Mouse (Mus musculus) hindbrain, embryonic 16.5 days (tissue): Measurements from ENCODE around the gene Auts2. TPM values are rescaled to one million over a fixed set of nuclear protein-coding genes. Genes with fewer than 3 reads are reported as not detected.

Experiments used
- ATAC-seq: fragments of 200-750 bp; cut with Nextera tagmentation; 2 replicates; pipeline ENCODE4 v1.8.0; 2017; ENCODE audit warnings: moderate TSS enrichment, moderate library complexity
- H3K27ac ChIP-seq: fragments of 300-500 bp; sonication (generic); 2 replicates; pipeline ENCODE4 v1.5.1; 2014; ENCODE audit warnings: low read depth, mild to moderate bottlenecking, control low read depth, low read length, moderate library complexity
- H3K27me3 ChIP-seq: fragments of 300-500 bp; sonication (generic); replicated peaks from 2 replicates; pipeline ENCODE4 v1.6.1; 2014; ENCODE audit warnings: low read length; ENCODE audit not compliant: control insufficient read depth, insufficient read depth
- H3K36me3 ChIP-seq: fragments of 300-500 bp; sonication (generic); 2 replicates; pipeline ENCODE4 v1.6.1; 2014; ENCODE audit warnings: mild to moderate bottlenecking, low read length, moderate library complexity, mixed read lengths; ENCODE audit not compliant: control insufficient read depth, insufficient read depth
- H3K4me1 ChIP-seq: fragments of 300-500 bp; sonication (generic); 2 replicates; pipeline ENCODE4 v1.6.1; 2014; ENCODE audit warnings: low read depth, low read length; ENCODE audit not compliant: control insufficient read depth, insufficient read depth
- H3K4me2 ChIP-seq: fragments of 300-500 bp; sonication (generic); 2 replicates; pipeline ENCODE4 v1.6.1; 2014; ENCODE audit warnings: mild to moderate bottlenecking, low read length, control low read depth, moderate library complexity
- H3K4me3 ChIP-seq: fragments of 300-500 bp; sonication (generic); 2 replicates; pipeline ENCODE4 v1.5.1; 2014; ENCODE audit warnings: mild to moderate bottlenecking, low read length, control low read depth, moderate library complexity
- H3K9ac ChIP-seq: fragments of 300-500 bp; sonication (generic); 2 replicates; pipeline ENCODE4 v1.6.1; 2014; ENCODE audit warnings: low read depth, mild to moderate bottlenecking, control low read depth, low read length, moderate library complexity
- H3K9me3 ChIP-seq: fragments of 300-500 bp; sonication (generic); 2 replicates; pipeline ENCODE4 v1.6.1; 2014; ENCODE audit warnings: mild to moderate bottlenecking, low read length, moderate library complexity; ENCODE audit not compliant: control insufficient read depth
- WGBS: fragments of 180-500 bp; shearing (Covaris S2); extraction: QIAGEN DNeasy Blood & Tissue Kit; methylation state at CpG from one replicate; pipeline ENCODE4 v1.1.7; 2014; 5-methylcytosine and 5-hydroxymethylcytosine counted together
- polyA plus RNA-seq: library from polyadenylated mRNA; unstranded; fragments of >200 nt; fragmentation: Nextera tagmentation; extraction: Ambion mirVana; gene quantifications from 2 replicates; pipeline ENCODE4 v1.2.1, GENCODE M21; 2015

Auts2 gene
- polyA plus RNA-seq, 1 experiment from 2014 or later: 43.2 TPM

- Histone ChIP-seq H3K4me1 (no peaks in the 10 kb centered on the region), H3K4me2 (no peak overlapping the region), H3K36me3 (no peaks in the 10 kb centered on the region), H3K27ac (no peak overlapping the region; the same call in 1 of the 2 replicates), H3K27me3 (no peaks in the 10 kb centered on the region), H3K9me3 (no peaks in the 10 kb centered on the region), H3K4me3 (no peak overlapping the region), H3K9ac (no peak overlapping the region)
- no peak for ATAC-seq
- 38% methylated on average over 8 of the region's 8 CpGs for WGBS
Measured at GRCm38 (mm10) chr5:131743069-131743468, 800.1 kb downstream of the Auts2 start.

- Histone ChIP-seq H3K27me3 (no peaks in the 10 kb centered on the region), H3K4me3 (no peak overlapping the region), H3K4me2 (no peak overlapping the region), H3K36me3 (no peaks in the 10 kb centered on the region), H3K27ac (no peak overlapping the region), H3K9me3 (no peaks in the 10 kb centered on the region), H3K9ac (no peak overlapping the region), H3K4me1 (no peaks in the 10 kb centered on the region; the same call in 1 of the 2 replicates)
- ATAC-seq: no peak
- WGBS: 72% methylated on average over 6 of the region's 6 CpGs
Measured at GRCm38 (mm10) chr5:131737476-131737875, 805.7 kb downstream of the Auts2 start.

GRCm38 (mm10) chr5:131733324-131733660 is 809.9 kb downstream of the Auts2 start:
- Histone ChIP-seq H3K9me3 (no peaks in the 10 kb centered on the region), H3K4me2 (no peak overlapping the region), H3K27me3 (no peaks in the 10 kb centered on the region), H3K36me3 (no peaks in the 10 kb centered on the region), H3K9ac (no peak overlapping the region), H3K4me1 (no peaks in the 10 kb centered on the region; the same call in 1 of the 2 replicates), H3K27ac (no peak overlapping the region), H3K4me3 (no peak overlapping the region)
- ATAC-seq: no peak
- 12% methylated on average over 5 of the region's 5 CpGs for WGBS

GRCm38 (mm10) chr5:131732631-131733323 is 810.4 kb downstream of the Auts2 start:
- no peak overlapping the region for H3K4me3 ChIP-seq
- no peaks in the 10 kb centered on the region for H3K27me3 ChIP-seq
- no peaks in the 10 kb centered on the region; the same call in 1 of the 2 replicates for H3K4me1 ChIP-seq
- no peak for ATAC-seq
- no peak overlapping the region for H3K9ac ChIP-seq
- no peaks in the 10 kb centered on the region for H3K36me3 ChIP-seq
- H3K4me2 ChIP-seq: no peak overlapping the region
- no peaks in the 10 kb centered on the region for H3K9me3 ChIP-seq
- H3K27ac ChIP-seq: no peak overlapping the region
- 57% methylated on average over 7 of the region's 7 CpGs for WGBS

GRCm38 (mm10) chr5:131729456-131729855 is 813.7 kb downstream of the Auts2 start:
- no peak overlapping the region for H3K4me2 ChIP-seq
- H3K4me3 ChIP-seq: no peak overlapping the region
- no peak overlapping the region for H3K9ac ChIP-seq
- H3K36me3 ChIP-seq: no peaks in the 10 kb centered on the region
- 84% methylated on average over 4 of the region's 4 CpGs for WGBS
- no peaks in the 10 kb centered on the region for H3K27me3 ChIP-seq
- no peaks in the 10 kb centered on the region; the same call in 1 of the 2 replicates for H3K4me1 ChIP-seq
- H3K9me3 ChIP-seq: no peaks in the 10 kb centered on the region
- H3K27ac ChIP-seq: no peak overlapping the region
- ATAC-seq: no peak

- H3K27ac ChIP-seq: no peak overlapping the region
- H3K4me2 ChIP-seq: no peak overlapping the region
- no peaks in the 10 kb centered on the region for H3K36me3 ChIP-seq
- H3K9me3 ChIP-seq: no peaks in the 10 kb centered on the region
- H3K4me1 ChIP-seq: no peaks in the 10 kb centered on the region
- 88% methylated on average over 4 of the region's 4 CpGs for WGBS
- no peak overlapping the region for H3K4me3 ChIP-seq
- no peak overlapping the region for H3K9ac ChIP-seq
- no peak for ATAC-seq
- no peaks in the 10 kb centered on the region for H3K27me3 ChIP-seq
Measured at GRCm38 (mm10) chr5:131727909-131728308, 815.2 kb downstream of the Auts2 start.

- ATAC-seq: no peak
- Histone ChIP-seq H3K4me3 (no peak overlapping the region), H3K4me2 (no peak overlapping the region), H3K27ac (no peak overlapping the region), H3K27me3 (no peaks in the 10 kb centered on the region), H3K36me3 (no peaks in the 10 kb centered on the region), H3K9ac (no peak overlapping the region), H3K9me3 (no peaks in the 10 kb centered on the region), H3K4me1 (peaks cover 6% of the 10 kb centered on the region; the same call in 1 of the 2 replicates)
- 93% methylated on average over 1 of the region's 1 CpGs for WGBS
Measured at GRCm38 (mm10) chr5:131724508-131724907, 818.6 kb downstream of the Auts2 start.

GRCm38 (mm10) chr5:131722791-131723190 is 820.4 kb downstream of the Auts2 start:
- WGBS: 47% methylated on average over 6 of the region's 6 CpGs
- H3K27ac ChIP-seq: no peak overlapping the region
- no peak for ATAC-seq
- no peak overlapping the region for H3K4me3 ChIP-seq
- no peak overlapping the region for H3K4me2 ChIP-seq
- no peaks in the 10 kb centered on the region for H3K36me3 ChIP-seq
- no peaks in the 10 kb centered on the region for H3K27me3 ChIP-seq
- no peak overlapping the region for H3K9ac ChIP-seq
- H3K9me3 ChIP-seq: no peaks in the 10 kb centered on the region
- peaks cover 20% of the 10 kb centered on the region for H3K4me1 ChIP-seq

- no peak for ATAC-seq
- Histone ChIP-seq H3K36me3 (no peaks in the 10 kb centered on the region), H3K9ac (no peak overlapping the region), H3K27me3 (no peaks in the 10 kb centered on the region), H3K4me1 (peaks cover 23% of the 10 kb centered on the region), H3K9me3 (no peaks in the 10 kb centered on the region), H3K27ac (peak overlapping the region; percentile 8; the same call in 1 of the 2 replicates), H3K4me2 (no peak overlapping the region), H3K4me3 (no peak overlapping the region)
- 35% methylated on average over 4 of the region's 4 CpGs for WGBS
Measured at GRCm38 (mm10) chr5:131722361-131722760, 820.8 kb downstream of the Auts2 start.
